Mouse (Mus musculus): ENCODE data around the gene Gm20894. TPM values are rescaled to one million over a fixed set of nuclear protein-coding genes. Genes with fewer than 3 reads are reported as not detected.
"Not testable (repeated sequence)": the region's sequence is repeated elsewhere in the genome, so short reads cannot be mapped to it uniquely, and the experiment has no call there.

The Gm20894 gene
- polyA plus RNA-seq (2015; fragmentation: Nextera tagmentation; extraction: Ambion mirVana): not detected in 2 replicates

DNA sequence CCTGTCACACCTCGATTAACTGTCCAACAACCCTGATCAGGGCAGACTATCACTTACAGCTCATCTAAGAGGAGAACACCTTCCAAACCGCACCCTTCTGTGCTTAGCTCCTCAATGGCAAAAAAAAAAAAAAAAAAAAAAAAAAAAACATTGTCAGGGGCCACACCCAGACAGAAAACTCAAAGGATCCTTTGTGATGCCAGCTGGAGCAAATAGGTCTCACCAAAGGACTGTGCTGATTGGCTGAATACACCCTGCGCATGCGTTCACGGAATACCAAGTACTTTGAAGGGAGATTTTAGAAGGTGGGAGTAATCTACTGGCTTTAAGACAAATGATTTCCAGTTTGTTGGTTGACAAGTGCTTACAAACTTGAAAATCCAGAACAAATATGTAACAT is at the start of gene Gm20894:
Gene Gm20894 (minus strand): TSS at position 101 of the 400 bp plus-strand sequence.
- not testable (repeated sequence) for H3K9me3 ChIP-seq (replicated peaks; ENCODE audit: control insufficient read depth, low read length)

More for the DNA sequence above, at the start of gene Gm20894:
- H3K4me1 ChIP-seq (ENCODE audit: control insufficient read depth, low read depth, low read length); ATAC-seq (ENCODE audit: low read depth); H3K9ac ChIP-seq (ENCODE audit: low read depth, low read length); H3K27me3 ChIP-seq (ENCODE audit: control insufficient read depth, insufficient read depth, low read depth, low read length); H3K4me2 ChIP-seq (ENCODE audit: low read depth, low read length); H3K27ac ChIP-seq (ENCODE audit: low read length); H3K4me3 ChIP-seq (ENCODE audit: low read depth, low read length); H3K36me3 ChIP-seq (ENCODE audit: control insufficient read depth, insufficient read depth): not testable (repeated sequence)
- no CpG with 5 or more reads among the region's 5 CpGs for WGBS (ENCODE audit: insufficient replicate concordance)

All from liver, embryonic 16.5 days (tissue).